Mouse (Mus musculus) spleen, adult 2 months (tissue): Measurements from ENCODE around the gene Ganc.

Experiments used
- CTCF ChIP-seq: fragments of 200-500 bp; IDR thresholded peaks from 2 replicates; pipeline ENCODE4 v1.5.1; 2011; ENCODE audit warnings: mild to moderate bottlenecking, inconsistent platforms; ENCODE audit not compliant: insufficient read depth, insufficient read length, insufficient replicate concordance; ENCODE audit errors: extremely low read depth
- POLR2A ChIP-seq: fragments of 200-500 bp; IDR thresholded peaks from 2 replicates; pipeline ENCODE4 v1.6.1; 2011; ENCODE audit warnings: low read depth, low read length, inconsistent platforms

GRCm38 (mm10) chr2:120476277-120477087 is 72.8 kb downstream of the Ganc start:
- TF ChIP-seq POLR2A (no peak), CTCF (no peak)
